Mouse (Mus musculus): ENCODE results near the gene Hoxa3. TPM values are rescaled to one million over a fixed set of nuclear protein-coding genes. Genes with fewer than 3 reads are reported as not detected.

Gene Hoxa3
- polyA plus RNA-seq, 1 experiment from 2014 or later, result 0.32 TPM

GRCm38 (mm10) chr6:52252016-52252774 lies 39.1 kb upstream of the Hoxa3 start:
- Histone ChIP-seq H3K9me3 (no peaks in the 10 kb centered on the region), H3K36me3 (replicated peaks) (no peaks in the 10 kb centered on the region), H3K4me2 (no peak overlapping the region), H3K4me3 (replicated peaks) (no peak overlapping the region), H3K4me1 (peaks cover 3% of the 10 kb centered on the region; the same call in 1 of the 2 replicates), H3K9ac (no peak overlapping the region), H3K27ac (no peak overlapping the region), H3K27me3 (peaks cover 90% of the 10 kb centered on the region)
- under 1% methylated on average over 24 of the region's 24 CpGs for WGBS
- no peak for ATAC-seq (ENCODE audit: low FRiP score)

GRCm38 (mm10) chr6:52251177-52251879 lies 38.2 kb upstream of the Hoxa3 start:
- Histone ChIP-seq H3K4me2 (no peak overlapping the region), H3K4me1 (peaks cover 3% of the 10 kb centered on the region; the same call in 1 of the 2 replicates), H3K4me3 (replicated peaks) (no peak overlapping the region), H3K9me3 (no peaks in the 10 kb centered on the region), H3K27me3 (peaks cover 91% of the 10 kb centered on the region), H3K27ac (no peak overlapping the region), H3K36me3 (replicated peaks) (no peaks in the 10 kb centered on the region), H3K9ac (no peak overlapping the region)
- WGBS, result 11% methylated on average over 7 of the region's 7 CpGs
- ATAC-seq (ENCODE audit: low FRiP score), result no peak

GRCm38 (mm10) chr6:52249826-52250225 lies 36.7 kb upstream of the Hoxa3 start:
- peaks cover 94% of the 10 kb centered on the region for H3K27me3 ChIP-seq
- WGBS, result under 1% methylated on average over 4 of the region's 4 CpGs
- no peak overlapping the region for H3K9ac ChIP-seq
- H3K4me1 ChIP-seq, result peaks cover 5% of the 10 kb centered on the region
- H3K4me2 ChIP-seq, result no peak overlapping the region
- no peak overlapping the region for H3K27ac ChIP-seq
- ATAC-seq (ENCODE audit: low FRiP score), result no peak
- no peaks in the 10 kb centered on the region for H3K36me3 ChIP-seq (replicated peaks)
- H3K4me3 ChIP-seq (replicated peaks), result no peak overlapping the region
- no peaks in the 10 kb centered on the region for H3K9me3 ChIP-seq

GRCm38 (mm10) chr6:52249415-52249738 lies 36.2 kb upstream of the Hoxa3 start:
- no peak overlapping the region for H3K4me2 ChIP-seq
- no peak overlapping the region for H3K27ac ChIP-seq
- no peak for ATAC-seq (ENCODE audit: low FRiP score)
- H3K36me3 ChIP-seq (replicated peaks), result no peaks in the 10 kb centered on the region
- no peak overlapping the region for H3K9ac ChIP-seq
- H3K27me3 ChIP-seq, result peaks cover 98% of the 10 kb centered on the region
- H3K4me3 ChIP-seq (replicated peaks), result no peak overlapping the region
- no peaks in the 10 kb centered on the region for H3K9me3 ChIP-seq
- H3K4me1 ChIP-seq, result peaks cover 5% of the 10 kb centered on the region
- 0% methylated on average over 16 of the region's 16 CpGs for WGBS

GRCm38 (mm10) chr6:52248638-52249414 lies 35.7 kb upstream of the Hoxa3 start:
- H3K27ac ChIP-seq, result no peak overlapping the region
- peaks cover 98% of the 10 kb centered on the region for H3K27me3 ChIP-seq
- no peak overlapping the region for H3K9ac ChIP-seq
- H3K4me1 ChIP-seq, result peaks cover 5% of the 10 kb centered on the region
- ATAC-seq (ENCODE audit: low FRiP score), result no peak
- H3K4me2 ChIP-seq, result no peak overlapping the region
- H3K36me3 ChIP-seq (replicated peaks), result no peaks in the 10 kb centered on the region
- under 1% methylated on average over 27 of the region's 27 CpGs for WGBS
- no peak overlapping the region for H3K4me3 ChIP-seq (replicated peaks)
- no peaks in the 10 kb centered on the region for H3K9me3 ChIP-seq

- Histone ChIP-seq H3K4me1 (peaks cover 2% of the 10 kb centered on the region; the same call in 1 of the 2 replicates), H3K4me2 (no peak overlapping the region), H3K36me3 (replicated peaks) (no peaks in the 10 kb centered on the region), H3K4me3 (replicated peaks) (no peak overlapping the region), H3K9me3 (no peaks in the 10 kb centered on the region), H3K27ac (no peak overlapping the region), H3K9ac (no peak overlapping the region), H3K27me3 (peaks cover 98% of the 10 kb centered on the region)
- no peak for ATAC-seq (ENCODE audit: low FRiP score)
- 2% methylated on average over 23 of the region's 23 CpGs for WGBS
Observed at GRCm38 (mm10) chr6:52247766-52248637, 34.9 kb upstream of the Hoxa3 start.

- 1% methylated on average over 3 of the region's 3 CpGs for WGBS
- no peak for ATAC-seq (ENCODE audit: low FRiP score)
Observed at GRCm38 (mm10) chr6:52246916-52247315, 33.8 kb upstream of the Hoxa3 start.

GRCm38 (mm10) chr6:52246403-52246803 lies 33.3 kb upstream of the Hoxa3 start:
- H3K36me3 ChIP-seq (replicated peaks), result no peaks in the 10 kb centered on the region
- H3K27ac ChIP-seq, result no peak overlapping the region
- no peak overlapping the region; the same call in 1 of the 2 replicates for H3K4me3 ChIP-seq (replicated peaks)
- no peak overlapping the region for H3K9ac ChIP-seq
- H3K27me3 ChIP-seq, result peaks cover 98% of the 10 kb centered on the region
- under 1% methylated on average over 26 of the region's 26 CpGs for WGBS
- peaks cover 2% of the 10 kb centered on the region; the same call in 1 of the 2 replicates for H3K4me1 ChIP-seq
- no peak overlapping the region for H3K4me2 ChIP-seq
- H3K9me3 ChIP-seq, result no peaks in the 10 kb centered on the region
- no peak for ATAC-seq (ENCODE audit: low FRiP score)

More at GRCm38 (mm10) chr6:52246916-52247315, 33.8 kb upstream of the Hoxa3 start:
- no peaks in the 10 kb centered on the region for H3K9me3 ChIP-seq
- H3K27ac ChIP-seq, result no peak overlapping the region
- peaks cover 98% of the 10 kb centered on the region for H3K27me3 ChIP-seq
- H3K4me3 ChIP-seq (replicated peaks), result no peak overlapping the region
- H3K4me2 ChIP-seq, result no peak overlapping the region
- peaks cover 2% of the 10 kb centered on the region; the same call in 1 of the 2 replicates for H3K4me1 ChIP-seq
- no peaks in the 10 kb centered on the region for H3K36me3 ChIP-seq (replicated peaks)
- no peak overlapping the region for H3K9ac ChIP-seq

- Histone ChIP-seq H3K4me1 (peaks cover 2% of the 10 kb centered on the region; the same call in 1 of the 2 replicates), H3K9me3 (no peaks in the 10 kb centered on the region), H3K9ac (no peak within 1 kb of the TSS), H3K36me3 (replicated peaks) (no peaks in the 10 kb centered on the region), H3K27ac (no peak within 1 kb of the TSS), H3K4me3 (replicated peaks) (peak within 1 kb of the TSS; percentile 0), H3K4me2 (no peak within 1 kb of the TSS), H3K27me3 (peaks cover 98% of the 10 kb centered on the region)
- WGBS, result 2% methylated on average over 20 of the region's 20 CpGs
- ATAC-seq (ENCODE audit: low FRiP score), result no peak
Observed at GRCm38 (mm10) chr6:52245757-52246142, 32.6 kb upstream of the Hoxa3 start, which contains the start of gene Hoxa11. Gene Hoxa11 (minus strand): TSS chr6:52245810.

- WGBS, result under 1% methylated on average over 65 of the region's 71 CpGs
- Histone ChIP-seq H3K4me3 (replicated peaks) (peak overlapping the region; percentile 0; the same call in 1 of the 2 replicates), H3K4me2 (no peak overlapping the region), H3K9ac (no peak overlapping the region), H3K27ac (no peak overlapping the region), H3K4me1 (peaks cover 4% of the 10 kb centered on the region; the same call in 1 of the 2 replicates), H3K36me3 (replicated peaks) (no peaks in the 10 kb centered on the region), H3K9me3 (no peaks in the 10 kb centered on the region), H3K27me3 (peaks cover 98% of the 10 kb centered on the region)
- no peak for ATAC-seq (ENCODE audit: low FRiP score)
Observed at GRCm38 (mm10) chr6:52245040-52245756, 32.1 kb upstream of the Hoxa3 start.

- WGBS, result 1% methylated on average over 23 of the region's 23 CpGs
Observed at GRCm38 (mm10) chr6:52244471-52245039, 31.4 kb upstream of the Hoxa3 start.

More at GRCm38 (mm10) chr6:52244471-52245039, 31.4 kb upstream of the Hoxa3 start:
- Histone ChIP-seq H3K4me2 (no peak overlapping the region), H3K4me3 (replicated peaks) (peak overlapping the region; percentile 0; the same call in 1 of the 2 replicates), H3K9me3 (no peaks in the 10 kb centered on the region), H3K36me3 (replicated peaks) (no peaks in the 10 kb centered on the region), H3K27me3 (peaks cover 98% of the 10 kb centered on the region), H3K9ac (no peak overlapping the region), H3K27ac (no peak overlapping the region), H3K4me1 (peaks cover 6% of the 10 kb centered on the region; the same call in 1 of the 2 replicates)
- ATAC-seq (ENCODE audit: low FRiP score), result no peak

Data from forebrain, embryonic 12.5 days (tissue).